Mouse (Mus musculus) myocyte (in vitro differentiated cells): Measurements from ENCODE around the gene Epb41l5.

Source experiments
- CEBPB ChIP-seq: IDR thresholded peaks from 2 replicates; pipeline ENCODE4 v1.6.1; 2011; ENCODE audit warnings: mild to moderate bottlenecking, moderate library complexity; ENCODE audit not compliant: poor library complexity, insufficient read depth, severe bottlenecking
- E2F4 ChIP-seq: IDR thresholded peaks from one replicate; pipeline ENCODE4 v1.6.1; 2011; ENCODE audit warnings: mild to moderate bottlenecking, control low read depth, moderate library complexity; ENCODE audit not compliant: insufficient read depth
- MAX ChIP-seq: IDR thresholded peaks from one replicate; pipeline ENCODE4 v1.6.1; 2011; ENCODE audit warnings: low read depth, mild to moderate bottlenecking, control low read depth
- MYOD1 ChIP-seq, 3 experiments: IDR thresholded peaks; one replicate each; pipeline ENCODE4 v1.6.1; 2011; ENCODE audit warnings: control low read depth in 2 of 3, low read depth in 2 of 3, mild to moderate bottlenecking in 2 of 3, moderate library complexity in 1 of 3; ENCODE audit not compliant: insufficient read length in 2 of 3, control insufficient read depth in 1 of 3
- MYOG ChIP-seq, 3 experiments: IDR thresholded peaks; one replicate each; pipeline ENCODE4 v1.6.1; 2011; ENCODE audit warnings: control low read depth in 2 of 3, low read depth in 2 of 3, mild to moderate bottlenecking in 2 of 3; ENCODE audit not compliant: insufficient read length in 2 of 3, control insufficient read depth in 1 of 3, insufficient read depth in 1 of 3
- POLR2A ChIP-seq: IDR thresholded peaks from one replicate; pipeline ENCODE4 v1.6.1; 2011; ENCODE audit warnings: low read depth, mild to moderate bottlenecking, control low read depth, moderate library complexity; ENCODE audit not compliant: insufficient read length
- POLR2AphosphoS2 ChIP-seq: IDR thresholded peaks from one replicate; pipeline ENCODE4 v1.6.1; 2011; ENCODE audit warnings: low read depth, control low read depth; ENCODE audit not compliant: insufficient read length
- SRF ChIP-seq: IDR thresholded peaks from one replicate; pipeline ENCODE4 v1.6.1; 2011; ENCODE audit warnings: low read depth; ENCODE audit not compliant: control insufficient read depth, insufficient read length
- TCF12 ChIP-seq: IDR thresholded peaks from one replicate; pipeline ENCODE4 v1.6.1; 2011; ENCODE audit warnings: mild to moderate bottlenecking, control low read depth; ENCODE audit not compliant: poor library complexity, insufficient read depth, severe bottlenecking
- TCF3 ChIP-seq: IDR thresholded peaks from one replicate; pipeline ENCODE4 v1.6.1; 2011; ENCODE audit warnings: low read depth, control low read depth; ENCODE audit not compliant: insufficient read length
- USF1 ChIP-seq: IDR thresholded peaks from one replicate; pipeline ENCODE4 v1.6.1; 2011; ENCODE audit warnings: low read depth, mild to moderate bottlenecking, control low read depth, moderate library complexity

DNA sequence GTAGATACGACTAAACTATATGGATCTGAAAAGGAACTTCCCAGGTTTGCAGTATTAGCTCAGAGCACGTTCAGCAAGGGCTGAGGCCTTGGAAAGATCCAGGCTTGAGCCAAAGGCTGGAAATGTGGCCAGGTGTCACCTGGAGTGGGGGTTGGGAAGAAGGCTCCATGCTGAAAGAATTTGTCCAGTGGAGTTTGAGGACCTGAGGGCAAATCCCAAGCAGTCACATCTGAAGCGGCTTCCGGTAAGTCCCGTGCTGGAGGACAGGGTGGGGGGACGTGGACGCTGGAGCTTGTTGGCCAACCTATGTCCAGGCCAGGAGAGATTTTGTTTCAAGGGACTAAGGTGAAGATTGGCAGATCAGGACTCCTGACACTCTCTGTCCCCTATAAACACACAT is 125.0 kb downstream of the Epb41l5 start:
- TF ChIP-seq MAX (no peak), POLR2A (no peak), CEBPB (no peak), POLR2AphosphoS2 (no peak), TCF12 (no peak), MYOG (IDR thresholded peaks at IDR 0.05; ENCODE audit: control insufficient read depth in 1 of 3, insufficient read depth in 1 of 3, insufficient read length in 2 of 3, low read depth in 2 of 3) (no peak), USF1 (no peak), MYOD1 (IDR thresholded peaks at IDR 0.05; ENCODE audit: control insufficient read depth in 1 of 3, insufficient read length in 2 of 3, low read depth in 2 of 3) (no peak), E2F4 (no peak), TCF3 (no peak), SRF (no peak)
